Mouse (Mus musculus): ENCODE measurements around the gene Oprl1.

Gene Oprl1

GRCm38 (mm10) chr2:181714903-181715326 is at the start of gene Oprl1:
TSS of gene Oprl1 (plus strand) at chr2:181715016.
- DNase-seq, result no peak

- no peak for DNase-seq
Observed at GRCm38 (mm10) chr2:181670285-181670912, 44.4 kb upstream of the Oprl1 start.

GRCm38 (mm10) chr2:181670913-181671311 is 43.9 kb upstream of the Oprl1 start:
- no peak for DNase-seq

GRCm38 (mm10) chr2:181671326-181671725 is 43.5 kb upstream of the Oprl1 start, which contains the start of gene Sox18:
TSS of gene Sox18 (minus strand) at chr2:181671640.
- peak; percentile 62 for DNase-seq

- DNase-seq, result no peak
Observed at GRCm38 (mm10) chr2:181671984-181672383, 42.8 kb upstream of the Oprl1 start.

- no peak for DNase-seq
Observed at GRCm38 (mm10) chr2:181673501-181673900, 41.3 kb upstream of the Oprl1 start.

GRCm38 (mm10) chr2:181674934-181675333 is 39.9 kb upstream of the Oprl1 start:
- DNase-seq, result no peak

- peak; percentile 81 for DNase-seq
Observed at GRCm38 (mm10) chr2:181675454-181675853, 39.4 kb upstream of the Oprl1 start.

- no peak for DNase-seq
Observed at GRCm38 (mm10) chr2:181676424-181676823, 38.4 kb upstream of the Oprl1 start.

GRCm38 (mm10) chr2:181677096-181677754 is 37.6 kb upstream of the Oprl1 start:
- DNase-seq, result peak; percentile 69

- peak; percentile 52 for DNase-seq
Observed at GRCm38 (mm10) chr2:181677755-181678098, 37.1 kb upstream of the Oprl1 start.

GRCm38 (mm10) chr2:181678780-181679179 is 36.0 kb upstream of the Oprl1 start:
- DNase-seq, result peak; percentile 92

- peak; percentile 81 for DNase-seq
Observed at GRCm38 (mm10) chr2:181679951-181680715, 34.7 kb upstream of the Oprl1 start, which contains the start of gene Tcea2. TSS of gene Tcea2 (plus strand) at chr2:181680310.

- DNase-seq, result no peak
Observed at GRCm38 (mm10) chr2:181680716-181681117, 34.1 kb upstream of the Oprl1 start.

- DNase-seq, result no peak
Observed at GRCm38 (mm10) chr2:181681978-181682377, 32.8 kb upstream of the Oprl1 start.

GRCm38 (mm10) chr2:181683381-181683780 is 31.4 kb upstream of the Oprl1 start:
- DNase-seq, result no peak

- DNase-seq, result no peak
Observed at GRCm38 (mm10) chr2:181684713-181685112, 30.1 kb upstream of the Oprl1 start.

- no peak for DNase-seq
Observed at GRCm38 (mm10) chr2:181685686-181686085, 29.1 kb upstream of the Oprl1 start.

GRCm38 (mm10) chr2:181687586-181687985 is 27.2 kb upstream of the Oprl1 start:
- no peak for DNase-seq

- DNase-seq, result no peak
Observed at GRCm38 (mm10) chr2:181689466-181690160, 25.2 kb upstream of the Oprl1 start.

GRCm38 (mm10) chr2:181691083-181691482 is 23.7 kb upstream of the Oprl1 start:
- DNase-seq, result no peak

- no peak for DNase-seq
Observed at GRCm38 (mm10) chr2:181691571-181691970, 23.2 kb upstream of the Oprl1 start.

- DNase-seq, result no peak
Observed at GRCm38 (mm10) chr2:181692304-181692703, 22.5 kb upstream of the Oprl1 start.

Data from kidney, adult 9 months (tissue).